Mouse (Mus musculus) liver, embryonic 14.5 days (tissue): ENCODE results near the gene Fhod1. TPM values are rescaled to one million over a fixed set of nuclear protein-coding genes. Genes with fewer than 3 reads are reported as not detected.

Experiments used
- ATAC-seq: fragments of 200-750 bp; cut with Nextera tagmentation; 2 replicates; pipeline ENCODE4 v1.8.0; 2017; ENCODE audit warnings: moderate number of reproducible peaks, mild to moderate bottlenecking, moderate library complexity; ENCODE audit not compliant: insufficient read depth
- DNase-seq, 3 experiments: peaks; one replicate each; pipeline ENCODE4 v3.0.0-alpha.2; 2012 to 2013; ENCODE audit warnings: low read depth in 3 of 3, low spot score in 3 of 3
- H3K27ac ChIP-seq: fragments of 300-500 bp; sonication (generic); 2 replicates; pipeline ENCODE4 v1.5.1; 2014; ENCODE audit warnings: moderate library complexity, mild to moderate bottlenecking, control low read depth, inconsistent platforms
- H3K27me3 ChIP-seq: fragments of 300-500 bp; sonication (generic); 2 replicates; pipeline ENCODE4 v1.6.1; 2014; ENCODE audit warnings: mild to moderate bottlenecking, low read length, moderate library complexity; ENCODE audit not compliant: control insufficient read depth, insufficient read depth
- H3K36me3 ChIP-seq: fragments of 300-500 bp; sonication (generic); replicated peaks from 2 replicates; pipeline ENCODE4 v1.6.1; 2014; ENCODE audit warnings: low read depth; ENCODE audit not compliant: control insufficient read depth, insufficient read depth
- H3K4me1 ChIP-seq, 2 experiments: fragments of 200-500 bp in 1 of 2; fragments of 300-500 bp in 1 of 2; sonication (generic) in 1 of 2; replicated peaks; 2 replicates each; pipeline ENCODE4 v1.6.1; 2012 to 2014; ENCODE audit warnings: antibody characterized with exemption in 1 of 2, inconsistent platforms in 1 of 2, low read length in 1 of 2; ENCODE audit not compliant: control insufficient read depth in 2 of 2, insufficient read depth in 2 of 2
- H3K4me2 ChIP-seq: fragments of 300-500 bp; sonication (generic); 2 replicates; pipeline ENCODE4 v1.6.1; 2014; ENCODE audit warnings: low read depth, mild to moderate bottlenecking, control low read depth, moderate library complexity
- H3K4me3 ChIP-seq, 2 experiments: fragments of 200-500 bp in 1 of 2; fragments of 300-500 bp in 1 of 2; sonication (generic) in 1 of 2; 2 replicates each; pipeline ENCODE4 v1.5.1; 2012 to 2014; ENCODE audit warnings: low read depth in 2 of 2, low read length in 2 of 2, mild to moderate bottlenecking in 2 of 2, control low read depth in 1 of 2, inconsistent platforms in 1 of 2, moderate library complexity in 1 of 2; ENCODE audit not compliant: insufficient read depth in 1 of 2
- H3K9ac ChIP-seq: fragments of 300-500 bp; sonication (generic); replicated peaks from 2 replicates; pipeline ENCODE4 v1.6.1; 2014; ENCODE audit warnings: mild to moderate bottlenecking, control low read depth, moderate library complexity
- H3K9me3 ChIP-seq: fragments of 300-500 bp; sonication (generic); 2 replicates; pipeline ENCODE4 v1.6.1; 2016; ENCODE audit warnings: low read length, mixed read lengths; ENCODE audit not compliant: control insufficient read depth
- CTCF ChIP-seq: IDR thresholded peaks from 2 replicates; pipeline ENCODE4 v1.5.1; 2016; ENCODE audit warnings: antibody characterized with exemption, low read depth, control low read depth
- EP300 ChIP-seq: IDR thresholded peaks from 2 replicates; pipeline ENCODE4 v1.6.1; 2016; ENCODE audit warnings: antibody characterized with exemption, low read depth
- whole genome bisulfite sequencing: fragments of 180-500 bp; shearing (Covaris S2); extraction: QIAGEN DNeasy Blood & Tissue Kit; methylation state at CpG from one replicate; pipeline ENCODE4 v1.1.7; 2014; ENCODE audit not compliant: insufficient replicate concordance; 5-methylcytosine and 5-hydroxymethylcytosine counted together
- polyA plus RNA-seq, 2 experiments: library from polyadenylated mRNA; depleted of rRNA in 1 of 2; stranded (reverse) in 1 of 2; unstranded in 1 of 2; fragments of >200 nt; fragmentation: Nextera tagmentation in 1 of 2; extraction: Ambion mirVana in 1 of 2; gene quantifications; 2 replicates each; pipeline versions ENCODE4 v1.2.1 to v1.2.3; 2012 to 2014

Gene Fhod1
- polyA plus RNA-seq, 2 experiments: 0.42 to 4.4 TPM

- peak overlapping the region; percentile 35 for H3K27ac ChIP-seq
- no peak for TF ChIP-seq EP300
- TF ChIP-seq CTCF: peak; percentile 13; the same call in 1 of the 2 replicates
- no peaks in the 10 kb centered on the region for H3K27me3 ChIP-seq
- 67% methylated on average over 5 of the region's 5 CpGs for WGBS
- peak overlapping the region in 1 of 2 experiments; percentile 39; a peak in 1 of 4 replicates for H3K4me3 ChIP-seq
- H3K36me3 ChIP-seq: peaks cover 75% of the 10 kb centered on the region
- H3K4me2 ChIP-seq: peak overlapping the region; percentile 52
- H3K9ac ChIP-seq: no peak overlapping the region
- DNase-seq (no peak), ATAC-seq (no peak)
- peaks cover 20 to 41% of the 10 kb centered on the region in 2 experiments for H3K4me1 ChIP-seq
- no peaks in the 10 kb centered on the region for H3K9me3 ChIP-seq
Observed at GRCm38 (mm10) chr8:105306146-105306691, 41.5 kb downstream of the Fhod1 start.

GRCm38 (mm10) chr8:105305211-105306145 lies 42.3 kb downstream of the Fhod1 start, which contains the start of gene Elmo3:
Gene Elmo3, plus strand, starts transcription at chr8:105305601.
- Histone ChIP-seq H3K9ac (0 out of 2 replicates have a peak within 1 kb of the TSS, but pooled peaks have one; percentile 13), H3K36me3 (peaks cover 80% of the 10 kb centered on the region), H3K4me1 (peaks cover 27 to 48% of the 10 kb centered on the region in 2 experiments), H3K27ac (peak within 1 kb of the TSS; percentile 42), H3K4me2 (peak within 1 kb of the TSS; percentile 52), H3K4me3 (peak within 1 kb of the TSS; percentile 39 to 41), H3K9me3 (no peaks in the 10 kb centered on the region), H3K27me3 (no peaks in the 10 kb centered on the region)
- DNase-seq (no peak), ATAC-seq (peak; percentile 70)
- 12% methylated on average over 28 of the region's 30 CpGs for WGBS
- TF ChIP-seq CTCF: peak; percentile 37; the same call in 1 of the 2 replicates
- no peak; the same call in 1 of the 2 replicates for TF ChIP-seq EP300

- H3K9ac ChIP-seq: no peak overlapping the region
Observed at GRCm38 (mm10) chr8:105304325-105305210, 43.2 kb downstream of the Fhod1 start.

GRCm38 (mm10) chr8:105303874-105304273 lies 43.9 kb downstream of the Fhod1 start:
- Histone ChIP-seq H3K9ac (no peak overlapping the region), H3K4me3 (no peak overlapping the region), H3K27ac (no peak overlapping the region; the same call in none of the 2 replicates), H3K27me3 (no peaks in the 10 kb centered on the region), H3K4me1 (peaks cover 35 to 61% of the 10 kb centered on the region in 2 experiments), H3K9me3 (no peaks in the 10 kb centered on the region), H3K4me2 (peak overlapping the region; percentile 1; the same call in 1 of the 2 replicates), H3K36me3 (peaks cover 81% of the 10 kb centered on the region)
- 83% methylated on average over 9 of the region's 9 CpGs for WGBS
- DNase-seq (no peak), ATAC-seq (no peak)
- TF ChIP-seq EP300 (no peak), CTCF (no peak)

More at GRCm38 (mm10) chr8:105304325-105305210, 43.2 kb downstream of the Fhod1 start:
- Histone ChIP-seq H3K4me2 (peak overlapping the region; percentile 52), H3K4me1 (peaks cover 33 to 55% of the 10 kb centered on the region in 2 experiments), H3K36me3 (peaks cover 82% of the 10 kb centered on the region), H3K9me3 (no peaks in the 10 kb centered on the region), H3K27me3 (no peaks in the 10 kb centered on the region), H3K27ac (peak overlapping the region; percentile 38; the same call in 1 of the 2 replicates), H3K4me3 (no peak overlapping the region)
- DNase-seq: no peak
- 0 out of 2 replicates have a peak, but pooled peaks have one; percentile 5 for TF ChIP-seq EP300
- no peak for TF ChIP-seq CTCF
- ATAC-seq: no peak
- WGBS: 68% methylated on average over 9 of the region's 9 CpGs
